Mouse (Mus musculus) left cerebral cortex, postnatal 14 days (tissue): Measurements from ENCODE around the gene Rbms3. TPM values are rescaled to one million over a fixed set of nuclear protein-coding genes. Genes with fewer than 3 reads are reported as not detected.
A peak's percentile ranks its signal among the peaks of the same experiment; 100 is the strongest.

Experiments used
- DNase-seq, 2 experiments: peaks; one replicate each; pipeline ENCODE4 v3.0.0; 2021 to 2022; ENCODE audit warnings: low spot score in 2 of 2, mixed read lengths in 1 of 2
- intact Hi-C: fragments of 180-260 bp; cut with DNase I; formaldehyde crosslinking; loops from one replicate; pipeline ENCODE4 v1.15.1; 2025
- total RNA-seq, 2 experiments: library from RNA; stranded (reverse); gene quantifications; 2 replicates each; pipeline ENCODE4 v1.2.3; 2021

The Rbms3 gene
- total RNA-seq, 2 experiments from 2014 or later, result 12.9 to 14.4 TPM

DNA sequence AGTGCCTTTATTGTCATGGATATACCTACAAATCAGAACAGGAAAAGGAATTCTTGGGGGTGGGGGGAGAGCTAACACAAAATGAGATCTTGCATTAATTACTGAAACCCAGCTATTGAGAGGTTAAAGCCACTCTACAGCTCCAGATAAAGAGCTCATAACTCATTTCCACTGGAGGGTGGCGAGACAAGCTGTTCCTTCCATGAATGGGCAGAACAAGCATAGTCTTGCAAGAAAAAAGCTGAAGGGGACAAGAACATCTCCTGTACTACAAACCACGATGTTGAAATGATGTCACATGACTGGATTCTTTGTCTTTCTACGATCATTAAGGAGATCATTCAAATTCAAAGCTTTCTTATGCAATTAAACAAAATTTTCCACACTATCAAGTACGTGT lies 417.7 kb downstream of the Rbms3 start:
- DNase-seq, result no peak
- intact Hi-C loops, result no loop called here

DNA sequence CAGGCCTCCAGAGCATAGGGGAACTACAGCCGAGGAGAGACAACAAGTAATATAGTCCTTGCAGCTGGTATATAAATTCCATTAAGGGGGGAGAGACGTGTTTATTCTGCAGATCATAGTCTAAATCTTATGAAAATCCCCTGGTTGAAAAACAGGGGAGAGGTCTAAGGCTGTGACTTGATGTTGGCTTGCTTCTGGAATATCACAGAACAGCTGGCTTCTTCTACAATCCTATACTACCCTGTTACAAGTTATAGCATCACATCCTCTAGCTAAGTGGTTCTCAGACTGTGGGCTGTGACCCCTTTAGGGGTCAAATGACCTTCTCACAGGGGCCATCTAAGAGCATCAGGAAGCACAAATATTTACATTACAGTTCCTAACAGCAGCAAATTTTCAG lies 419.4 kb downstream of the Rbms3 start:
- DNase-seq, result no peak
- intact Hi-C loops, result no loop called here

DNA sequence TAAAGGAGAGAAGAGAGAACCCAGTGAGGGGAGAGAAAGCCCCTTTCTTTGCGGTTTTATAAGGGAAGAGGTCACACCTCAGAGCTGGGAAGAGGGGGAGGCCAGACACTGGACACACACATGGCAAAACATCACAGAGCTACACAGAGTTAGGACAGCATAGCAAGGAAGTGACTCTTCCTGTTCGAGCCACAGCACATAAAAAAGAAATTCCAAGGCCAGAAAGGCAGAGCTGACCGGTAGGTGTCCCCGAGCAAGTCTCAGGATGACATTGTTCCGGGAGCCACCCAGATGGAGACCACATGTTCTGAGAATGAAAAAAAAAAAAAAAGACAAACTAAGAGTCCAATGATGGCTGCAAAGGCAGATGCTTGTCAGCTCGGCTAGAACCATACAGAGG lies 424.3 kb downstream of the Rbms3 start:
- intact Hi-C loops, result no loop called here
- DNase-seq, result no peak

DNA sequence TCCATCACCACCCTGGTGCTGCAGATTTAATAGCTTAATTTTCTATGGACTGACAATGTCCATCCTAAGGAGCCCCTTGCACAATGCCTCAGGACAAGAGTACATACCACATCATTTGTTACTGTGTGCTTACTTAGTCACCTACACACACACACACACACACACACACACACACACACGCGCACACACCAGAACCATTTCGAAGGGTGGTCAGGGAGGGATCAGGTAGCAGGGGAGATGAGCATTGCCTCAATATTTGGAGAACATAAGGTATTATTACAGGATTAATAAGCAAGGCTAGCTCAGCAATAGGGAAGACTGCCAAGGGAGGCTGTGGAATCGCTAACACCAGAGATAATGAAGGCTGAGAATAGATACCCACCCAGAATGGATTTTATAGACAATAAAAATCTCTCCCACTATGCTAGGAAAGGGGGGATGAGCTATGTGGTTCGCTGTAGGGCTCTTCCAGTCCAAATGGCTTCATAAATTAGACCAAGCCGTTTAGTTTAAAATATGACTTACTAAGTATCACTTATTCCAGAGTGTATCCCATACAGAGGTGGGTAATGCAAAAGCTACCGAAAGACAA lies 429.6 kb downstream of the Rbms3 start:
- DNase-seq, result no peak
- intact Hi-C loops, result no loop called here

DNA sequence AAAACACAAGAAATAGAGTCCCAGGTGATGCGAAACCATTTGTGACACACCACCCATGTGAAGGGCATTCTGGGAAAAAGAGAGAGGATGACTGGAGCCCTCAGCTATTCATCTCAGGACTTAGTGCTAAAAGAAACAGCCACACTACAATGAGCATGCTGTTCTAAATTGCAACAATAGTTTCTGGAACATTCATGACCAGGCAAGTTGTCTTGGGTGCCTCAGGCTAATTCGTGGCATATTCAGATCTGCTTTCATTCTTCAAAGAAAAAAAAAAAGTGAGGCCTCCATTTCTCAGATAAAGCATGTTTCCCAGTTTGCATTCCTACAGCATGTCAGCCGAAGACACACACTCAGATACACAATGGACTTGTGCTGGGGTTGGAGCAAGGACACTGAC lies 432.2 kb downstream of the Rbms3 start:
- intact Hi-C loops, result no loop called here
- DNase-seq, result no peak

DNA sequence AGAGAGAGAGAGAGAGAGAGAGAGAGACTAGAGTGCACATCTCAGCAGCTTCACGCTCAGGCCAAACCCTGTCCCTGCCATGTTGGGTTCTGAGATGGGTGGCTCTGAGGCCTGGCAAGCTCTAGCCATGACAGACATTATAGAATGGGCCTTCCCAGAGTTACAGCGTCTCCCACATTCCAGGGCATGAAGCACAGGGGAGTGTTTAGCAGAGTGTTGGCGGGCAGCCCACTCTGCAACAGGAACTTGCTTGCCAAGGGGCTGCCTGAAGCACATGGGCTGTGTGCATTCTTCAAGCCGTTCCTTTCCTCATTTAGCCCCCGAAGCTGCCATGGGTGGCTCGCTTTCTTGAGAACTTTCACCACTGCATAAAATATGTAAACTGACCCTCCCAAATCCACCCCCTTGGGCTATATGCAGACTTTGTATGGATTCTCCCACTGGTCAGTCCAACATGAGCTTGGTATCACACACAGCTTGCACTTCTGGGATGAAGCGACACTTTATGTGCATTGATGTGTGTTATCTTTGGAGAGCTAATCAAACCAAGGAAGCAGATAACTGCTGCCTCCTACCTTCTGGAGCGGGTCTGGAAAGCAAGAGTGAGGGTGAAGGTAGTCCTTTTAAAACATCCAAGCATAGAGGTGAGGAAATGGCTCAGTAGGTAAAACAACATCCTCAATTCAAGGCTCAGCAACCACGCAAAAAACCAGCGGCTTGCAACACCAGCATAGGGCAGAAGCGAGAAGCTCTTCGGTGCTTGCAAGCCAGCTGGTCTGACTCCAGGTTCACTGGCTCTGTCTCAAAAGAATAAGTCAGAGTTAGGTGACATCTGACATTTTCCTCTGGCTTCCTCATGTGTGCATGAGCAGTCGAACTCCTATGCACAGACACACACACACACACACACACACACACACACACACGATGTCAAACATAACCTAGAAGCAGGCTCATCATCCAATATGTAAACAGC lies 436.9 kb downstream of the Rbms3 start:
- intact Hi-C loops, result no loop called here

DNA sequence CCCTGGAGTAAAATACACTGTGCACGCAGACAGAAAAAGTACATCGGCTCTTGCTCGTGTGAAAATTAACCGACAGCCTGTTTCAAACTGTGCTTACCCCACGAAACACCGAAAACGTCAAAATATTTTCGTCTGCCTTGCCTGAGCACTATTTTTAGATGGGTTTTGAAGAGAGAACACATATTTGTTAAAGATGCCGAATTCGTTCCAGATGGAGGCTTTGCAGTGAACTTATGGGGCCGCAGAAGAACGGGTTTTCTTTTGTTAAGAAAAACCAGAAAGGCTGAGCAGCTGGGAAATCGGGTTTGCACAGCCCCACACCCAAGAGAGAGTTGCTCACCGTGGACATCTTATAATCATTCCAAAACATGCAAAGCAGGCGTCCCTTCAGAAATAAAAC lies 437.6 kb downstream of the Rbms3 start:
- intact Hi-C loops, result no loop called here
- DNase-seq, result peak; percentile 25 to 44

More for the DNA sequence above, 436.9 kb downstream of the Rbms3 start:
- peak; percentile 52 to 55 for DNase-seq

DNA sequence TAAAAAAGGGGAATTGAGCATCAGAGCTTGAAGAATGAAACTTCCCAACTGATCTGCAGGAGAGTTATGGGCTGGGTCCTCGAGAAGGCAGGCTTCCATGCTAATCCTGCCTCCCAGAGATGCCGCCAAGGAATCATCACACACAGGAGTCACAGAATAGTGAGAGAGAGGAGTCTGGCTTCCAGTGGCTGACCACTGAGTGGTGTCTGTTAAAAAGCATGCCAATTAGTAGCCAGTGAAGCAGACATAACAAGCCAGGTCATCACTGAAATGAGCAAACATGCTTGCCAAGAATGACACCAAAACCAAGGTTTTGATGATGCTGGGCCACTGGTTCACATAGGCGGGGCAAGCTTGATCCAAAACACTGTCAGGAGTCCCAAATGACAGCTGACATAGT lies 441.3 kb downstream of the Rbms3 start:
- intact Hi-C loops, result no loop called here

DNA sequence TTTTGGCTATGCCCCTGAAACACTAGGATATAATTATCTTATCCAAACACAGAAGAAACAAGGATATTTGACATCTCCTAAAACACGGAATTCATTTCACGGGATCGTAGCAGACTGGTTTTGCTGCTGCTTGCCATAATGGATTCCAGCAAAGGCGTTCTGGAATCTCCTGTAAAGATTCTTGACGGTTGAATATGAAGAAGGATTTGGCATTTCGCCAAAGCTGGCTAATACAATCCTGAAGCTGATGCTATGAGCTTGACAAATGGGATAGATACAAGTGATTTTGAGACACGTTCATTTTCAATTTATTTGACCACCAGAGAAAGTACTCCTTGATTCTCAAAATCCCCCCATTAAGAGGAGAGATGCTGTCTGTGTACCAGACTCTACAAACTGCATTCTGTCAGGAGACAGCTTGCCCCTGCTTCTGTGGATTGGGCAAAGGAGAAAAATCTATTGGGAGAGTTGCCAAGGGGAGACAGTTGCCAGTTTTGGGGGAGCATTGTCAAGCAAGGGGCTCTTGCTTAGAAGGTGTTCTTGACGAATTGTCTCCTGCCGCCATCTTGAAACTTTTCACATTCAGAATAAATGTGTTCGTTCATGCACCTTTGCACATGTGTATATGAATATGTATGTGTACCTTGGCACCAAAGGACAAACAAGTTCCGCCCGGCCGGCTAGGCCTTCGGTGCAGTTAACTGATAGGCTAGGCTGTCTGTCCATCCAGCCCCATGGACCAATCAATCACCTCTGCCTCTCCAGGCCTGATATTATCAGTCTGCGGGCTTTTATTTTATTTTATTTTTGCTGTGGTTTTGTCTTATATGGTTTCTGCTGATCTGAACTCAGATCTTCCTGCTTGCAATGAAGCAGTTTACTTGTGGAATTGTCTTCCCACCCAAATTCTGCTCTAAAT lies 442.3 kb downstream of the Rbms3 start:
- intact Hi-C loops, result no loop called here
- no peak for DNase-seq

More for the DNA sequence above, 441.3 kb downstream of the Rbms3 start:
- no peak for DNase-seq

DNA sequence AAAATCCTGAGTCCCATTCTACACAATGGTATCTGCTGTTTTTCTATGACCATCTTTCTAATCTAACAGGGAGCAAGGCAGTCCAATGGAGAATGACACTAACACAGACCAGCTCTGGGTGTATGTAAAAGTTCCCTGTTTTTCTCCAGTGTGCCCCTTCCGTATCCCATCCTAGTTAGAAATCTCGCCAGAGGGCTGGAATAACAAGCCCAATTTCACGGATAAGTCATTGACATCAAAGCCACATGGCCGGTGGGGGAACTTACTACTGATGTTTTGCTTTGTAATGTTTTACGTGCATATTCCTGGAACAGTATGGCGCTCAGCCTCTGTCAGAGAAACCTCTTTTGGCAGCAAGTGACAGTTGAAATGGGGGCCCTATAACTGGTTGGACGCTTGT lies 449.1 kb downstream of the Rbms3 start:
- intact Hi-C loops, result no loop called here
- DNase-seq, result no peak

DNA sequence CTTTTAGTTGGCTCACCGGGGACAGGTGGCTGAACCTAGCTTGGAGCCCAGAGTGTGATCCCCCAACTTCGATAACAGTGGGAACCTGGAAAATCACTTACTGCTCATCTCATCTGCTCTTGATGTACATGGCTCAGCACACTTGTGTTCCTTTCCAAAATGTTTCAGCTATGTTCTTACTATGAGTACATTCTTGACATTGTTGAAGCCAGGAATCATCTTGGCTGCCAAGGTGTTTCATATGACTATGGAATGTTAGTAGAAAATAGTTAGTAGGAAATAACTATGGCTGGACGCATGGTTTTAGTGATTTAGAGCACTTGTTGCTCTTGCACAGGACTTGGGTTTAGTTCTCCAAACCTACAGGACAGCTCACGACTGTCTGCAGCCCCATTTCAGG lies 451.3 kb downstream of the Rbms3 start:
- DNase-seq, result no peak

DNA sequence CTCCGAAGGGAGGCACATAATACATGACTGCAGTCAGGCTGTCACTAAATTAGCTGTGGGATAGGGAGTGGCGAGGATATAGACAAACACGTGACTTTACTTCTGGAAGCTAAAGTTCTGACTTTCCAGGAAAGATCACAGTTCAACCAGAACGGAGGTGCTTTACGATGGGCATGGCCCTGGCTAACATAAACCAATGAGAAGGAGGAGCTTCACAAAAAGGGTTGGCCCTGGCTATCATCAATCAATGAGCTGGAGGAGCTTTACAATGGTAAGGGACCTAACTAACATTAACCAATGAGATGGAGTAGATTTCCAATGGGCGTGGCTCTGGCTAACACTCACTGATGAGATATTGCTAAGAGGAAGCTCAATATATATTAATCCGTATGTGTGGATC lies 457.2 kb downstream of the Rbms3 start:
- intact Hi-C loops, result no loop called here

More for the DNA sequence above, 451.3 kb downstream of the Rbms3 start:
- intact Hi-C loops, result no loop called here

DNA sequence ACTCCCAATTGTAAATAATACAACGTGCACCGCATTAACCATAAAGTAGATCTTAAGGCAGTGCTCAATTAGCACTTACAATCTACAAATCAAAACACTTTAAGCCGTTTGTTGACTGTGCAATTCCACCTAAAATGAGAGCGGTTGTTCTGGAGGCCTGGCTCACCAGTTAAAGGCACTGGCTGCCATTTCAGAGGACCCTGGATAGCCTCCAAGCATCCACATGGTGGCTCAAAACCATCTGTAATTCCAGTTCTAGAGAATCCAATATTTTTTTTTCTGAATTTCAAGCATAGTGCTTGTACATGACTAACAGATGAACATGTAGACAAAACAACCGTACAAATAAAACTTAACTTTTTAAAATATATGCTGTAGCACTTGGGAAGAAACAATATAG lies 460.5 kb downstream of the Rbms3 start:
- DNase-seq, result no peak
- intact Hi-C loops, result no loop called here

More for the DNA sequence above, 457.2 kb downstream of the Rbms3 start:
- DNase-seq, result no peak

DNA sequence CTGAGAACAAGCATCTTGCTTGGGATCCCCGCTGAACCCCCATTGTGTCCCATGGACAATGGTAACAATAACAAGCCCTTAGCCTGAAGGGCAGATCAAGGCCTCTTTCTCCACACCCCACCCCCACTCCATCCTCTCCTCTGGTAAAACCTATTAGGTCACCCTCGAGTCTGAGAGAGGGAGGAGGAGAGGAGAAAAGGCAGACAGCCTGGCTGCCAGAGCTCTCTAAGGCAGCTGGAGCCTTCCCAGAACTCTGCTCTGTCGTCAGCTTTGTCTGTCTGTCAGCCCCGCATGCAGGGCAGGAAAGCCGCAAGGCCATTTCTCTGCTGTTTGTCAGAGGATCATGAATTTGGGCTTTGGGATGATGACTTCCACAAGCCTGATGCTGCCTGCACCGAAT lies 466.6 kb downstream of the Rbms3 start:
- intact Hi-C loops, result no loop called here
- DNase-seq, result no peak

DNA sequence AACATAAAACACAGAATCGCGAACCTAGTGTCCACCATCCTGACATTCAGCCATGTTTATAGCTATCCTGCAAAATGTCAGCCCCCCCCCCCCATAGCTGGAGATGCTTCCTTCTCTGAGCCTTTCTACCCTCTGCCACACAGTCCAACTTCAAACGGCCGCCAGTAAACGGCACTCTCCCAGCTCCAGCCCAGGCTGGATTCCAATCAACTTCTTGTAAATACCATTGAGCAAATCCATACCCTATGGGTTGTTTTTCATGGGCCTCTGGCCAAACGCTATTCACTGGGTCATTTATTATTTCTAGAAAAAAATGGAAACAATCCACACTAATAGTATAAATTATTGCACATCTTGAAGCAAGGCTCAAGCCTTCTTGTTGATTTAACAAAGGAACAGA lies 468.6 kb downstream of the Rbms3 start:
- no peak for DNase-seq
- intact Hi-C loops, result no loop called here

DNA sequence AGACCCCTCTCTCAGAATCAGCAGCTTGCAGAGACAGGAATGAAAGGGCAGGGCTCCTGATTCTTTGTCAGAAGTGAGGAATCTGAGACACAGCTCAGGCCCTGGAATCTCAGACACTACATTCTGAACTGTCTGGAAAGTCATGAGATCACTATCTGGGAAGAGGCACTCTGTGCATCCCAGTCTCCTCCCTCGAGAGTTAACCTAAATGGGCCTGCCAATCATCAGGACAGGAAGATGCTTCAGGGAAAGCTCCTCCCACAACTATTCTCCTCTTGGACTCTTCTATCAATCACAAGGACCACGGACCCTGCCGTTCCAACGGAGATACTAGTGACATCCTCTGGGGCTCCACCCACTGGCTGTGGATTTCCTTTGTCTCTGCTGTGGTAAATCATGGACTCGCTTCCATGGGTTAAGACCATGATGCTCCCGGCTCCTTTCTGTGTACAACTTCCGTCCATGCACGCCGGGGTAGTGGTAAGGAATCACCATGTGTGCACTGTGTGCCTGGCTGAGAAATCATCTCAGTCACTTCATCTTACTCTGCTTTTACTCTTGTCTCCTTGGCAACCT lies 473.3 kb downstream of the Rbms3 start:
- no peak for DNase-seq
- intact Hi-C loops, result no loop called here

DNA sequence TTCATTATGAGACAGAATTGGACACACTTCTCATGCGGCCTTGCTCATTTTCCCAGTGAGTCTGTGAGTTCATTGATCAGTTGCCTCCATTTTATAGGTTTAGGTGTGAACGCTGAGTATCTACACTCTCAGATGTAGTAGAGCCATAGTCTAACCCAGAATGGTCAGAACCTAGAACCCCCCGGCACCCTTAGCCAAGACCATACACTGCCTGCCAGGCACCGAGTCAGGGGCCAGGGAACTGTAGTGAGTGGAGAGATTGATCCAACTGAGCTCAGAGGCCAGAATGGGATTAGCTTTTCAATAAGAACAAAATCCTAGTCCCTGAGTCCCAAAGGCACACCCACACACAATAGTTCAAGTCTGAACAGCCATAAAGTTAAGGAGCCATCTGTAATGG lies 475.1 kb downstream of the Rbms3 start:
- intact Hi-C loops, result no loop called here
- DNase-seq, result no peak

DNA sequence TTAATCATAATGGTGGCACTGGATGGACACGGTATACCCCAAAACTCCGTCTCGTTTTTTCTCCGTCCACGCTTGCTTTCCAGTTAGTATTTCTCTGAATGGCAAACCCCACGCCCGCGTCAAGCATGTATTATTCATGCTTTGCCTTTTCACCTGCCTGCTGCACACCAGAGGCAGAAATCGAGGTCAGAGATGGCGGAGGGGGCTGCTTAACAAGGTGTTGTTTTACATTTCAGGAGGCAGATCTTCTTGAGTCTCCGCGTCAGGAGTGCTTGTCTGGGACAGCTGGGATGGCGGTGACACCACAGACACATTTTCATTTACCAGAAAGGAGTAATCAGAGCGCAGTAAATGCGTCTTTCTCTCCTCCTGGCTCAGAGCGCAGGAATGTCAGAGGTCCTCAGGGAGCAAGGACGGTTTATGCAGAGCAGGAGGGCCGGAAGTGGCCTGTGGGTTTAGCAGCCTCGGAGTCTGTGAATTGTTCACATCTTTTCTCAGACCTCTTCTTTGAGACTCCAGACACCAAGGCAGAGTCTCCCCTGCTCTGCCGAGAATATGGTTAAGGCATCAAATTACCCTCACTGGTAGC lies 475.9 kb downstream of the Rbms3 start:
- no peak for DNase-seq
- intact Hi-C loops, result no loop called here

DNA sequence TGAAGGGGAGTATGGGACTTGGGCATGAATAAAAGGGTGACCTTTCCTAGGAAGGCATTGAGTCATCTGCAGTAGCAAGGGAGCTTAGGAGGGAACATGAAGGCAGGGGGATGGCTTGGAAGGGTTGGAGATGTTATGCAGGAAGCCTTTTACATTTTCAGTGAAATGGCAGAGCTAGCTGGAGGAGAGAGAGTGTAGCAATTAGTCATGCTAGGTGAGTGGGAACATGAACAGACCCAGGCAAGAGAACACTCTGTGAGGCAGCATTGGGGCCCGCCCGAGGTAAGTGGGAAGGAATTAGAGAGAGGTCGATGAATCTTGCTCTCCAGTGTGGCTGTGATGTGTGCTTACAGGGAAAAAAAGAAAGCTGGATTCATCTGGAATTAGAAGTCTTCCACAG lies 477.8 kb downstream of the Rbms3 start:
- peak; percentile 12 to 15 for DNase-seq
- intact Hi-C loops, result no loop called here
